Mouse (Mus musculus) midbrain, embryonic 13.5 days (tissue): ENCODE measurements around the gene Pgc. TPM values are rescaled to one million over a fixed set of nuclear protein-coding genes. Genes with fewer than 3 reads are reported as not detected.
A peak's percentile ranks its signal among the peaks of the same experiment; 100 is the strongest.

Experiments used
- ATAC-seq: fragments of 200-750 bp; cut with Nextera tagmentation; 2 replicates; pipeline ENCODE4 v1.8.0; 2017; ENCODE audit warnings: mild to moderate bottlenecking, moderate TSS enrichment, moderate library complexity
- H3K27ac ChIP-seq: fragments of 300-500 bp; sonication (generic); 2 replicates; pipeline ENCODE4 v1.5.1; 2015; ENCODE audit warnings: inconsistent platforms, mild to moderate bottlenecking, moderate library complexity
- H3K27me3 ChIP-seq: fragments of 300-500 bp; sonication (generic); 2 replicates; pipeline ENCODE4 v1.6.1; 2015; ENCODE audit warnings: mild to moderate bottlenecking, inconsistent platforms
- H3K36me3 ChIP-seq: fragments of 300-500 bp; sonication (generic); 2 replicates; pipeline ENCODE4 v1.6.1; 2015; ENCODE audit warnings: mild to moderate bottlenecking, inconsistent platforms
- H3K4me1 ChIP-seq: fragments of 300-500 bp; sonication (generic); replicated peaks from 2 replicates; pipeline ENCODE4 v1.6.1; 2015; ENCODE audit warnings: inconsistent platforms
- H3K4me2 ChIP-seq: fragments of 300-500 bp; sonication (generic); replicated peaks from 2 replicates; pipeline ENCODE4 v1.6.1; 2015; ENCODE audit warnings: moderate library complexity, mild to moderate bottlenecking, inconsistent platforms
- H3K4me3 ChIP-seq: fragments of 300-500 bp; sonication (generic); replicated peaks from 2 replicates; pipeline ENCODE4 v1.5.1; 2015; ENCODE audit warnings: mild to moderate bottlenecking, inconsistent platforms
- H3K9ac ChIP-seq: fragments of 300-500 bp; sonication (generic); replicated peaks from 2 replicates; pipeline ENCODE4 v1.6.1; 2015; ENCODE audit warnings: mild to moderate bottlenecking, inconsistent platforms
- H3K9me3 ChIP-seq: fragments of 300-500 bp; sonication (generic); 2 replicates; pipeline ENCODE4 v1.6.1; 2016; ENCODE audit warnings: mild to moderate bottlenecking, inconsistent platforms
- WGBS: fragments of 180-500 bp; shearing (Covaris S2); methylation state at CpG from one replicate; pipeline ENCODE4 v1.1.7; 2015; 5-methylcytosine and 5-hydroxymethylcytosine counted together
- polyA plus RNA-seq: library from polyadenylated mRNA; unstranded; fragments of >200 nt; fragmentation: Nextera tagmentation; extraction: Ambion mirVana; gene quantifications from 2 replicates; pipeline ENCODE4 v1.2.1, GENCODE M21; 2015

The Pgc gene
- polyA plus RNA-seq, 1 experiment from 2014 or later = not detected

- Histone ChIP-seq H3K9me3 (no peaks in the 10 kb centered on the region), H3K27ac (no peak overlapping the region), H3K27me3 (no peaks in the 10 kb centered on the region), H3K9ac (no peak overlapping the region), H3K36me3 (no peaks in the 10 kb centered on the region), H3K4me1 (no peaks in the 10 kb centered on the region), H3K4me2 (no peak overlapping the region), H3K4me3 (no peak overlapping the region)
- WGBS = 71% methylated on average over 6 of the region's 6 CpGs
- 0 out of 2 replicates have a peak, but pooled peaks have one; percentile 30 for ATAC-seq
These were observed 14.8 kb upstream of the Pgc start for GRCm38 (mm10) chr17:47711883-47712282.

- no peaks in the 10 kb centered on the region for H3K36me3 ChIP-seq
- no peaks in the 10 kb centered on the region for H3K4me1 ChIP-seq
- 0 out of 2 replicates have a peak overlapping the region, but pooled peaks have one; percentile 20 for H3K9ac ChIP-seq
- no peak overlapping the region for H3K4me2 ChIP-seq
- WGBS = 51% methylated on average over 10 of the region's 22 CpGs
- H3K27me3 ChIP-seq = no peaks in the 10 kb centered on the region
- no peaks in the 10 kb centered on the region for H3K9me3 ChIP-seq
- ATAC-seq = no peak
- no peak overlapping the region for H3K27ac ChIP-seq
- H3K4me3 ChIP-seq = no peak overlapping the region
These were observed 13.6 kb upstream of the Pgc start for GRCm38 (mm10) chr17:47712889-47713571.

GRCm38 (mm10) chr17:47715037-47715436, 11.6 kb upstream of the Pgc start:
- Histone ChIP-seq H3K9ac (no peak overlapping the region), H3K4me1 (no peaks in the 10 kb centered on the region), H3K27ac (no peak overlapping the region), H3K36me3 (no peaks in the 10 kb centered on the region), H3K27me3 (no peaks in the 10 kb centered on the region), H3K9me3 (no peaks in the 10 kb centered on the region), H3K4me2 (no peak overlapping the region), H3K4me3 (no peak overlapping the region)
- no peak for ATAC-seq
- WGBS = 70% methylated on average over 3 of the region's 3 CpGs

GRCm38 (mm10) chr17:47721183-47721582, 5.5 kb upstream of the Pgc start:
- no peaks in the 10 kb centered on the region for H3K36me3 ChIP-seq
- no peaks in the 10 kb centered on the region for H3K27me3 ChIP-seq
- ATAC-seq = no peak
- H3K4me1 ChIP-seq = no peaks in the 10 kb centered on the region
- H3K27ac ChIP-seq = no peak overlapping the region
- no peak overlapping the region for H3K9ac ChIP-seq
- H3K4me3 ChIP-seq = no peak overlapping the region
- no peaks in the 10 kb centered on the region for H3K9me3 ChIP-seq
- H3K4me2 ChIP-seq = no peak overlapping the region
- 89% methylated on average over 4 of the region's 4 CpGs for WGBS

- Histone ChIP-seq H3K4me1 (no peaks in the 10 kb centered on the region), H3K9ac (no peak overlapping the region), H3K4me2 (no peak overlapping the region), H3K4me3 (no peak overlapping the region), H3K9me3 (no peaks in the 10 kb centered on the region), H3K36me3 (no peaks in the 10 kb centered on the region), H3K27me3 (no peaks in the 10 kb centered on the region), H3K27ac (no peak overlapping the region)
- 45% methylated on average over 24 of the region's 24 CpGs for WGBS
- ATAC-seq = no peak
These were observed 4.3 kb downstream of the Pgc start for GRCm38 (mm10) chr17:47730633-47731575.

GRCm38 (mm10) chr17:47735553-47736100, 9.0 kb downstream of the Pgc start:
- 78% methylated on average over 14 of the region's 14 CpGs for WGBS
- H3K9ac ChIP-seq = no peak overlapping the region
- H3K4me2 ChIP-seq = no peak overlapping the region
- H3K9me3 ChIP-seq = no peaks in the 10 kb centered on the region
- peaks cover 29% of the 10 kb centered on the region for H3K4me1 ChIP-seq
- peaks cover 29% of the 10 kb centered on the region for H3K27me3 ChIP-seq
- H3K4me3 ChIP-seq = no peak overlapping the region
- ATAC-seq = no peak
- no peak overlapping the region for H3K27ac ChIP-seq
- H3K36me3 ChIP-seq = no peaks in the 10 kb centered on the region

GRCm38 (mm10) chr17:47736856-47737255, 10.2 kb downstream of the Pgc start, which contains the start of gene Tfeb:
Tfeb (plus strand) TSS chr17:47737030.
- Histone ChIP-seq H3K27ac (no peak within 1 kb of the TSS), H3K4me2 (peak within 1 kb of the TSS; percentile 78), H3K36me3 (no peaks in the 10 kb centered on the region), H3K27me3 (peaks cover 35% of the 10 kb centered on the region), H3K9ac (peak within 1 kb of the TSS; percentile 51), H3K4me3 (peak within 1 kb of the TSS; percentile 48), H3K4me1 (peaks cover 29% of the 10 kb centered on the region), H3K9me3 (no peaks in the 10 kb centered on the region)
- under 1% methylated on average over 41 of the region's 47 CpGs for WGBS
- peak; percentile 85 for ATAC-seq

- Histone ChIP-seq H3K36me3 (no peaks in the 10 kb centered on the region), H3K9me3 (no peaks in the 10 kb centered on the region), H3K4me1 (peaks cover 29% of the 10 kb centered on the region), H3K4me3 (peak overlapping the region; percentile 48), H3K27me3 (peaks cover 35% of the 10 kb centered on the region), H3K9ac (peak overlapping the region; percentile 51), H3K4me2 (peak overlapping the region; percentile 78), H3K27ac (no peak overlapping the region)
- WGBS = 2% methylated on average over 48 of the region's 60 CpGs
- peak; percentile 82 for ATAC-seq
These were observed 10.8 kb downstream of the Pgc start for GRCm38 (mm10) chr17:47737271-47738065.

- Histone ChIP-seq H3K4me3 (peak overlapping the region; percentile 48), H3K9me3 (no peaks in the 10 kb centered on the region), H3K4me2 (peak overlapping the region; percentile 78), H3K4me1 (peaks cover 29% of the 10 kb centered on the region), H3K9ac (peak overlapping the region; percentile 51), H3K27ac (no peak overlapping the region), H3K36me3 (no peaks in the 10 kb centered on the region), H3K27me3 (peaks cover 35% of the 10 kb centered on the region)
- under 1% methylated on average over 47 of the region's 61 CpGs for WGBS
- peak; percentile 24 for ATAC-seq
These were observed 11.6 kb downstream of the Pgc start for GRCm38 (mm10) chr17:47738066-47738878.

- Histone ChIP-seq H3K27ac (no peak overlapping the region), H3K36me3 (no peaks in the 10 kb centered on the region), H3K27me3 (peaks cover 35% of the 10 kb centered on the region), H3K4me1 (peaks cover 29% of the 10 kb centered on the region), H3K9me3 (no peaks in the 10 kb centered on the region), H3K4me3 (peak overlapping the region; percentile 48), H3K4me2 (peak overlapping the region; percentile 78), H3K9ac (peak overlapping the region; percentile 51)
- ATAC-seq = no peak
- 4% methylated on average over 20 of the region's 20 CpGs for WGBS
These were observed 12.5 kb downstream of the Pgc start for GRCm38 (mm10) chr17:47738879-47739798.
